Mouse (Mus musculus) gastrocnemius, adult 18-20 months (tissue): ENCODE data around the gene Gm21992. TPM values are rescaled to one million over a fixed set of nuclear protein-coding genes. Genes with fewer than 3 reads are reported as not detected.
A peak's percentile ranks its signal among the peaks of the same experiment; 100 is the strongest.
"Not testable (repeated sequence)": the region's sequence is repeated elsewhere in the genome, so short reads cannot be mapped to it uniquely, and the experiment has no call there.

ENCODE experiments used
- DNase-seq: peaks from one replicate; pipeline ENCODE4 v3.0.0; 2021; ENCODE audit warnings: low spot score
- total RNA-seq, 2 experiments: library from RNA; stranded (reverse); gene quantifications; 2 replicates each; pipeline ENCODE4 v1.2.3; 2021

Gene Gm21992
- total RNA-seq, 2 experiments from 2014 or later = 6.8 to 12.7 TPM

DNA sequence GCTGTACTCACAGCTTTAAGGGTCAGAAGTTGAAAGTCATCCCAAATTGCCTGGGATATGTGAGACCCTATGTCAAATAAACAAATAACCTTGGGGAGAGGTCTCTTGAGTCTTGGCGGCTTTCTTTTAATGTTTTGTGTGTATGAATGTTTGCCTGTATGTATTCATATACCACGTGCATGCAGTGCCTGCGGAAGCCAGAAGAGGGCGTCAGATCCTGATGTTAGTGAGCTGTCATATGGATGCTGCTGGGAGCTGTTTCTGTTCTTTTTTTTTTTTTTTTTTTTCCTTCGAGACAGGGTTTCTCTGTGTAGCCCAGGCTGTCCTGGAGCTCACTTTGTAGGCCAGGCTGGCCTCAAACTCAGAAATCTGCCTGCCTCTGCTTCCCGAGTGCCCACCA, 1.6 kb upstream of the Gm21992 start:
- DNase-seq = no peak

DNA sequence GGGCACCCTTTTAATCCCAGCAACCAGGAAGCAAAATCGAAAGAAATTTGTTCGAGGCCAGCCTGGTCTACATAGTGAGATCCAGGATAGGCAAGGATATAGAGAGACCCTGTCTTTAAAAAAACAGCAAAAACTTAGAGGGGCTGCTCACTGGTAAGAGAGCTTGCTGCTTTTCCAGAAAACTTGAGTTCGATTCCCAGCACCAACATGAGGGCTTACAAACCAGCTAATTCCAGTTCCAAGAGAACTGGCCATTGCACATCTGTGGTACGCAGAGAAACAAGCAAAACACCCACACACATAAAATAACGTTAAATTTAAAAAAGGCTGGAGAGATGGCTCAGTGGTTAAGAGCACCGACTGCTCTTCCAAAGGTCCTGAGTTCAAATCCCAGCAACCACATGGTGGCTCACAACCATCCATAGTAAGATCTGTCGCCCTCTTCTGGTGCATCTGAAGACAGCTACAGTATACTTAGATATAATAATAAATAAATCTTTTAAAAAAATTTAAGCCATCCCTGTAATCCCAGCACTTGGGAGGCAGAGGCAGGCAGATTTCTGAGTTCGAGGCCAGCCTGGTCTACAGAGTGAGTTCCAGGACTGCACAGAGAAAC, 1.0 kb upstream of the Gm21992 start:
- not testable (repeated sequence) for DNase-seq

DNA sequence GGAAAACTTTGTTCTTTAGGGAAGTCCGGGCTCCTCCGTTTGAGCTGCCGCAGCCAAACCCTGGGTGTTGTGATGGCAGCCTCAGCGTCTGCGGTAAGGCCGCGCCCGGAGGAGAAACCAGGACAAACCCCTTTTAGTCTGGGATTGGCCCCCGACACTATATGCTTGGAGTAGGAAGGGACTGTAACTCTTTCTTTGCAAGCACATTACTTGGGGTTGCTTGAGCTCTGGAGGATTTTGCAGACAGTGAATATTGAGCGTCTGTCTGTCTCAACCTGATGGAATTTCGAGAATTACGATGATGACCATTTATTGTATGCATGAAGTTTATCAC, 464 bp upstream of the Gm21992 start:
- DNase-seq = no peak

DNA sequence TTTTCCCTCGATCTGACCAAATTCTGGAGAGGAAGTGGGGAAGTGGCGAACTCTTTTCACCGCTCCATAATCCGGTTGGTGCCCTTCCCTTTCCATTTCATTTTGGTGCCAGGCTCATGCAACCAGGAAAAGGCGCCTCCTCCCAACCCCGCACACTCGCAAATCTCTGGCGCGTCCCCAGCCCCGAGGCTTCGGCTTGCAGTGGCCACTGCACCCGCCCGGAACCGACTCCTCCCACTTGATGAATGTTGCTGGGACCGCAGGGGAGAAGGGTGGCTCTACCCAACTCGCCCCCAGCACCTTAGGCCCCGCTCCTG, 708 bp downstream of the Gm21992 start:
- DNase-seq = no peak

DNA sequence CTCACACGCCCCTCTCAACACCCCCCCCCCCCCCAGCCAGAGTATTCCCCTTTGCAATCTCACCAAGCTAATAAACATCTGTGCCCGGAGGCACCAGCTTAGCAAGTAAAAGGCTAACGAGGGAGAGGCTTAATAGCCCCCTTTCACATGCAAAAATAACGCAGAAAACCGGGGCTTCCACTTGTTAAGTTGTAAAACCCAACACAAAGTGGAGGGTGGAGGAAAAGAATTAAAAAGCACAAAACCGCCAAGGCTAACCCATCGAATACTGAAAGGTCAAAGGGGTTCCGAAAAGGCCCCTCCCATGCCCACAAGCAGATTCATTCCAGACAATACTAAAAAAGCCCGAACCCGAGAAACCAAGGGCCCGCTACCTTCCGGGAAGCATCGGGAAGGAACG, 1.1 kb downstream of the Gm21992 start:
- DNase-seq = no peak

DNA sequence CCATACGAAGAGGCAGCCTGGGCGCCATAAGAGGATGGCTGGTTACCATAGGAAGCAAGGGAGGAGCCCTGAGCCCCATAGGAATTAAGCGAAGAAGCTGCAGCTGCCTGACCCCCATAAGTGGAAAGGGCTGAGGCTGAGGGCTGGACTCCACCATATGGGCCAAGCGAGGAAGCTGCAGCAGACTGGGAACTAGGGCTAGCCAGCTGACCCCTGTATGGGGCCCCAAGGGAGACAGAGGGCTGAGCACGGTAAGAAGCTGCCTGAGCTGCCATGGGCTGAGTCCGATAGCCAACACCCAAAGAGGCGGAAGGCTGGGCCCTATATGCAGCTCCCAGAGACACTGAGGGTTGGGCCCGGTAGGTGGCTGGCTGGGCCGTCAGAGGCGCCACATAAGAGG, 8.1 kb downstream of the Gm21992 start:
- DNase-seq = no peak

DNA sequence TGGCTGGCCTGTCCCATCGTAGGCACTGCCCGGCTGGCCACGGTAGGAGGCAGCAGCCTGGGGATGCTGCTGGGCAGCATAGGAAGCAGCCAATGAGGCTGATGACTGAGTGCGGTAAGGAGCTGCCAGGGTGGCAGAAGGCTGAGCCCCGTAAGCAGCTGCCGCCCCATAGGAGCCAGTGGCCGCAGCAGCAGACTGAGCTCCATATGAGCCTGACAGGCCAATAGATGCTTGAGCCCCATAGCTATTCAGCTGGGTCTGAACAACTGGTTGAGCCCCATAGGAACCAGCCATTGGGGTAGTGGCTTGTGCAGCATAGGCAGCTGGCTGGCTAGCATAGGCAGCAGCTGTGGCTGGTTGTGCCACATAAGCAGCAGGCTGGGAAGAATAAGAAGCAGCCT, 8.7 kb downstream of the Gm21992 start:
- no peak for DNase-seq

DNA sequence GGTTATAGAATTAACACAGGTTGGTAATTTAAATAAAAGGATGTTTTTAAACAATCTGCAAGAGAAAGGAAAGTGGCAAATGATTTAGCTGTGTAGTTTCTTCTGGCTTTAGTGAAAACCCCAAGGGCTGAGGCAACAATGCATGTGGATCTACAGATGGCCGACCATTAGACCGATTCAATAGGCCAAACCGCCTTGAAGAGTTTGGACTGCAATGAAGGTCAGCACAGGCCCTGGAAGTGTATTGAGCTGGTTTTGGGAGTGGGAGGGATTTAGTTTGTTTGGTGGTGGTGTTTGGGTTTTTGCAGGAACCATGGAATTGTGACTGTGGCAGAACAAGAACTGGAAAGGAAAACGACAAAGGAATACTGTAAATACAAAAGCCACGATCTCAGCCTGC, 12.3 kb downstream of the Gm21992 start:
- no peak for DNase-seq

DNA sequence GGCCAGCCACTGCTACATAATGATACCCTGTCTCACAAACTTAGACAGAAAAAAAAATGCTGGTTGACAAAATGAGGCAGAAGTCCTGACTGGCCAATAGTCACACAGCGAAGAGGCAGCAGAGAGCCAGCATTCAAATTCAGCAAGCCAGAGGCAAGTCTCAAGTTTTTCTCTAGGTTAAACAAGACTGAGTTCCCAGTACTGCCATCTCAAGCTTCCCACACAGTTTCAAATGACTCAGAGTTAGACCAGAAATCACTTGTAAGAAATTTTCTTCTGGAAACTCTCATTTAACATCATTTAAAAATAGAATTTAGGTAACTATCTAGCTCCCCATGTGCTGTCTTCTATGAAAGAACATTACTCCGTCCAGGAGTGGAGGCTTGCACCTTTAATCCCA, 13.6 kb downstream of the Gm21992 start:
- DNase-seq = no peak

DNA sequence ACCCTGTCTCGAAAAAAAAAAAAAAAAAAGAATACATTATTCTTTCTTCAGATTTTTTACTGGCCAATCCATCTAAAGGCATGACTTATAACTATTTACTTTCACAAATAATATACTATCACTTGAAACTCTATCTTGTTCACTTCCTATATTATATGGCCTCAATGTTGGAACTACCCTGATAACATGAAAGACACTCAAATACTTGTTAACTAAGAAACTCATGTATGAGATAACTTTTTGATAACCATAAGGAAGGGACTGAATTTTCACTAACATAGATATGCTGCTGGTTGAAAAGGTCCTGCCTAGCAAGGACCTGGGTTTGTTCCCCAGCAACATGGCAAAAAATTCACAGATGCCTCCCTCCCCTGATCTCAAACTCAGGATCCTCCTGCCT, 15.5 kb downstream of the Gm21992 start:
- DNase-seq = no peak

DNA sequence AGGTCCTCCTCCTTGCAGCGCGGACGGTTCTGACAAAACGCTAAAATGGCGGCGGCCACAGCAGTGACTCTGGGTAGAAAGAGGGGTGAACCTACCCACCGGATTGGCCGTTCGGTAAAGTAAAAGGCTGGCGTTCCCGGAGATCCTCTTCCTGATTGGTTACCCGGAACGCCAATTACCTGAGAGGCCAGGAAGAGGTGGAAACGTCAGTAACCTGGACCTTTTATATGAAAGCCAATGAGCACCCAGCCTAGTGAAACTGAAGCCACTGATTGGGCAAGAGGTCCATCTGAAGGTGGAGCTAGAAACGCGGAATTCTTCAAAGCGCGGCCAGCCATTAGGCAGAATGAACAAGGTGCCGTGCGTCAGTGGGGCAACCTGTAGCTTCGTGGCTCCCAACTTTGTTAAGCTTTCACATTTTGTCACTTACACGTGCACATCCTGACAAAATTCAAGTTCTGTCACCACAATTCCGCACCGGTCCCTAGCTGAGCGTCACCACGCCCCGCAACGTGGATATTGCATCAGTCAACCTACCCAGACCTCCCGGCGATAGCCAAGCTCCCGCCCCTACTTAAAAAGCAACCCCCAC, 17.5 kb downstream of the Gm21992 start, which contains the start of gene Rbm4:
TSS of gene Rbm4 (minus strand) at position 71 of the 592 bp plus-strand sequence.
- peak; percentile 99 for DNase-seq

DNA sequence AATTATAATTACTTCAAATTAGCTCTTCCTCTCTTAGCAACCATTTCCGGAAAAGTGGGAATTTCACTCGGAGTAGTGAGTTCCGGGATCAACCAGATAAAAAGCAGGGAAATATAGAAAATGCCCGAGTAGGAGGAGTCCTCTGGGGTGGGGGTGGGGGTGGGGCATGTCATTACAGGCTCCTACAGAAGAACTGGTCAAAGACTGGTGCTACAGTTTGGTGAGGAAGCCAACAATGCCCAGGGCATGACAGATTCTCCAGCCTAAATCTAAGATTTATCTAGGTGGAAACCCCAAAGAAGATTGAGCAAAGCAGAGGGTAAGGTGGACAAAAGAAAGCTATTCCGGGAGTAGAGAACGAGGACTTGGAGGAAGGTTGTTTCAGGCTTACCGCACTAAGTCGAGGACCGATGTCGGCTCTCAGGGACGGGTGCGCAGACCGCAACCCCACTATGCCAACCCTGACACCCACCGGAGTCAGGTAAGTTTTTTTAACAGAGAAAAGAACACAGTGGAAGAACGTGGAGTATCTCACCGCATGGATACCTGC, 18.1 kb downstream of the Gm21992 start:
- no peak for DNase-seq

DNA sequence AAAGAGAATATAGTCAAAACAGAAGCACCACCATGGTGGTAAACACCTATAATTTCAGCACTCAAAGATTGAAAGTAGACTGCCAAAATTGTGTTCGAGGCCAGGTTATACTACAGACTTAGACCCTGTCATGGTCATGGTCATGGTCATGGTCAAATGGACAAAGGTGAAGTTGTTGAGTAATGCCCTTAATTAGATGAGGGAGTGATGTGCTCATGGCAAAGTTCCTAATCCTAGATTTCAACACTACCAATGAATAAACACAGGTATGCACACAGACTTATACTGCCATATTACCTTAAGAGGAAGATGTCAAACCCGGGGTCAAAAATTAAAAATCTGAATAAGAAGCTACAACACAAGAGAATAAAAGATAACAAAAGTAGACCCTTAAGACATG, 25.1 kb downstream of the Gm21992 start:
- no peak for DNase-seq

DNA sequence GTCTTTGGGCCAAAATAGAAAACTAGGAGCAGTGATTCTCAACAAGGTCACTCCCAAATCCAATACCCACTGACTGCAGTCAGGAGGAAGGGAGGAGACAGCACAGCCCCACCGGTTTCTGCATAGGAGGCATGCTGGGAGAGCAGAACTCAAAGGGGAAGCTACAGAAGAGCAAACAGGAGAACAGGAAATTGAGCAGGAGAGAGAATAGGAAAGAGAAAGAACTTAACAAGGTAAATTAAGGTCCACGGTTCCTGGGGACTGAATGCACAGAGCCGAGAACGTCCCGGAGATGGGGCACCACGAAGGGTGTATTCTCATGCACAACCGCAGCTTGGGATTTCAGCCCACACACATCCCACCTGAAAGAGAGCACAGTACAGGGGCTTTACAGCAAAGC, 26.2 kb downstream of the Gm21992 start:
- no peak for DNase-seq

DNA sequence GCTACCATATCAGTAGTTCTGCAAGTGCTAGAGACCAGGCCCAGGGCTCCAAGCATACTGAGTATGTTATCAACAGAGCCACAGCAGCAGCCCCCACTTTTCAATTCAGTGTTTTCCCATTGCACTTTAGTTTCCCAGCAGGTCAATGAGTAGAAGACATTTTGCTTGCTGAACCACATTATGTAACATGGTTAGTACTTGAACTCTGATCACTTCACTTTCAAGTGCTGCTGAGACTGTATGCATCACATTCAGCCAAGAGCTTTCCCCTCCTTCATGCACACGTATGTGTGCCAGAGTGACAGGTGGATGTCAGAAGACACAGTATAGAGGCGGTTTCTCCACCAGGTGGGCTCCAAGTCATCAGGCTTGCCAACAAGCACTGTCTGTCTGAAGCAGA, 28.5 kb downstream of the Gm21992 start:
- no peak for DNase-seq

DNA sequence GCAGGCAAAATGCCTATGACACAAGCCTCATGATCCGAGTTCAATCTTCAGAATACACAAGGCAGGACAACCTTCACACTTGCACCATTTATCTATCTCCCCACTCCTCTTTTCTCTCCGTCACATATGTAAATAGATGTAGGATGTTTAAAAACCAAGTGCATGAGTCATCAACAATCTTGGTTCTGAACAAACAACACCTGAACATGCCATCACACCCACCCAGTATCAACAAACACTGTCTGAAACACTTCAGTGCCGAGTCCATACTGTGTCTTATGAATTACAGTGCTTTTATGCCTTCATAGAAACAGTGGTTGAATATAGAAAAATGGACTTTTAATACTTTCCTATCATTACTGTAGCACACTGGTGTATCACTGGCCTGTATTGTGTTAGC, 38.6 kb downstream of the Gm21992 start:
- DNase-seq = no peak

DNA sequence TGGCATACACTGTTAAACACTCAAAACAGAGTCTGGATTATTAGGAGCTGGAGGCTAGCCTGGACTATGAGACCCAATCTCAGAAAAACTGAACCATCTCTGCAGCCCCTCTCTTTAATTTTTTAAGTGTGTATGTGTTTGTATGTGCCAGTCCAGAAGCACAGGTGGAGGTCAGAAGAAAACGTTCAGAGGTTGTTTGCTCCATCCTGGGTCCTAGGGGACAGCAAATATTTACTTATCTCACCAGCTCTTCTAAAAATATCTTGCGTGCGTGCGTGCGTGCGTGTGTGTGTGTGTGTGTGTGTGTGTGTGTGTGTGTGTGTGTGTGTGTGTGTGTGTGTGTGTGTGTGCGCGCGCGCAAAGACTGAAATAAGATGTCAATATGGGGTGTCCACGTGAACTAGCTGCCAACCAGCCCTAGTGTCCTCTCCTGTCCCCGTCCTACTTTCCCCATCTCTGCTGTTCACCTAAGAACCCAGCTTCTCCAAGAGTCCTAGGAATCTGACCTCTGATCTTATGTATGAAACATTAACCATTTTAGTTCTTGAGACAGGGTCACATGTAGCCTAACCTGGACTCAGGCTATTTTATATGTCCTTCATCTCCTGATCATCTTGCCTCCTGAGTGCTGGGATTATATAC, 43.8 kb downstream of the Gm21992 start:
- no peak for DNase-seq

DNA sequence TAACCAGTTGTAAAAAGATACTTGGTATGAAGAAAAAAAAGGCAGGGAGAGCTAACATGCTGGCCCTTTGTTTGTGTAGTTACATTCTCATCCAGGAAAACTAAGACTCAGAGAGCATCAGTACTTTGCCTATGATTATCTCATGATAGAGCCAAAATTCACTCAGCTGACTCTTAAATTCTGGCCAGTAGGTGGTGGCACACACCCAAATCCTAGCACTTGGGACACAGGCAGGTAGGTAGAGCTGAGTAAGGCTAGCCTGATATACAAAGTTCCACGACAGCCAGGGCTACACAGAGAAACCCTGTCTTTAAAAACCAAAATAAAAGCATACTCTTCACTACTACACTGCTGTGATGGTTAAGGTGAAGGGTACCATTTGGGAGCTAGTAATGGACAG, 48.5 kb downstream of the Gm21992 start:
- no peak for DNase-seq

DNA sequence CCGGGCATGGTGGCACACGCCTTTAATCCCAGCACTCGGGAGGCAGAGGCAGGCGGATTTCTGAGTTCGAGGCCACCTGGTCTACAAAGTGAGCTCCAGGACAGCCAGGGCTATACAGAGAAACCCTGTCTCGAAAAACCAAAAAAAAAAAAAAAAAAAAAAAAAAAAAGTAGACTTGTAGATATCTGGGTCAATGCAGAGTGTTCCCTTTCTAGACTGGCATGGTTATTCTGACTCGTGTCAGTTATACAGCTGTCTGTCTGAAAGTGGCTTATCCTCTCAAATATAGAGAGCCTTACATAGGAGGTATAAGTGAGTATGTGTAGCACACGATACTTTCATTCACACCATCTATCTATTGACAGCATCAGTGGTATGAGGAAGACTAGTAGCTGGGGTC, 50.9 kb downstream of the Gm21992 start:
- DNase-seq = not testable (repeated sequence)

DNA sequence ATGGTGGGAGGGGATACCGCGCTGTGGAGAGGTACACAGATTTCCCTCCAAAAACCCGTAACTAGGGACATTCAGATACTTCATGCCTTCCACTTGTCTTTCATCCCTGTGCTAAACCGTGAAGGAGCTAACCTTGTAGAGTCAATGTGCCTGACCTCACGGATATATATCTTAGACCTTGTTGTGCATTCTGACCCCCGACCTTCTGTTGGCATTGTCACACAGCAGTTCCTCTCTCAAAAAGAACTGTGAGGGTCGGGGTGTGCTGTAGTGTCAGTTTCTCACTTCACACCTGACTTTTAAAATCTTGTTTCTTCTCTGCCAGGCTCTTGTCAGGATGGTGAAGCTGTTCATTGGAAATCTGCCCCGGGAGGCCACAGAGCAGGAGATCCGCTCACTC, 54.5 kb downstream of the Gm21992 start:
- no peak for DNase-seq

DNA sequence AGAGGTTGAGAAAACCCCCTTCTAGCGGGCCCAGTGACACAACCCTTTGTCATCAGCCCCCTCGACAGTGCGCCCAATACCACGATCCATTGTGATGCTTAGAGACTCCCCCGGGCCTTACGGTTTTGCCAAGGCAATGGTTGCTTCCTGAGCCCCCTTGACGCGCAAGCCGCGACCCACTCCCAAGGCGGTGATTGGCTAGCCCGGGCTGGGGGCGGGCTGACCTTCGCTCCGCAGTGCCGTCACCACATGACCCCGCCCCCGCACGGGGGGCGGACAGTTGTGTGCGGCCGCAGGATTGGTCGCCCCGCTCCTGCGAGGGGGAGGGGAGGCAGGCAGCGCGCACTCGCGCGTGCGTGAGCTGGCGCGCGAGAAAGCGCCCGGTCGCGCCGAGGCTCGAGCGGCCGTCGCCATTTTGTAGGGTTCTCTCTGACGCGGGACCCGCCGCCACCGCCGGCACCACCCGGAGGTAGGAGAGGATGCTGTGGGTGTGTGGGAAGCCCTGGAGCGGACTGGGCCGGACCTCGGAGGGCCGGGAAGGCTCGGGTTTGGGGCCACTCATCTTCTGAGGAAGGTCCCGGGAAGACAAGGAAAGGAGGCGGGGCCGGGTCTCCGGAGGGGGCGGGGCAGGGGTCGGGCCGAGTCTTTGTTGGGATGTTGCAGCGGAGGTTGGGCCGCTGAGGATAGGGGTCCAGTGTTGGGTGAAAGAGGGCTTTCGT, 55.1 kb downstream of the Gm21992 start, which contains the start of gene Rbm4b:
TSS of gene Rbm4b (plus strand) at position 305 of the 719 bp plus-strand sequence.
- peak; percentile 95 for DNase-seq

DNA sequence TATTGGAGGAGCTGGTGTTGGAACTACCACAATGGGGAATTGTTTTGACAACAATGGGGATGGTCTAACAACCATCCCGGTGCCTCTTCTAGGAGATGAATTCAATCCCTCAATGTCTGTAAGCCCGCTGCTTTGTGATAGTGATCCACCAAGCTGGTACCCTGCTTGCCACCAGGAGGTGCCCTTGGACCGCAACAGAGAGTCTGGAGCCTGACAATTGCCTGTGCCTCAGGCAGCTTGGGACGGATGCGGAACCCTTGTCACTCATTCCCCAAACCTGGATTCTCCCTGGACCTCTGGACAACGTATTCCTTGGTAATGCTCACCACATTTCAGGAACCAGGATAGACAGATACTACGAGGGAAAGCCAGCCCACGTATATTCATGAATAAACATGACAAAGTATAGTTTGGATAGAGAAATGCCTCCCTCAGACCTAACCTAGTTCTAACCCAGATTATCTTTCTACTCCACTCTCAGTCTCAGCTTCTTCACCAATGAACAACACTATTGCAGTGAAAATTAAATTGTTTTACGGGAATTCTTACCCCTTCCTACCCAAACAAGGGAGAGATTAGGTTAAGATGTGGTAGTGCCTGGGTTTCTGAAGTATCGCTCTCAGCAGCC, 55.7 kb downstream of the Gm21992 start:
- DNase-seq = peak; percentile 92
